Mouse (Mus musculus): Measurements from ENCODE around the gene Krt76. TPM values are rescaled to one million over a fixed set of nuclear protein-coding genes. Genes with fewer than 3 reads are reported as not detected.

Gene Krt76
- polyA plus RNA-seq, 1 experiment from 2014 or later = 1.9 TPM

GRCm38 (mm10) chr15:101873231-101873630, 19.5 kb downstream of the Krt76 start:
- no peak overlapping the region for H3K4me2 ChIP-seq (replicated peaks; ENCODE audit: low read depth)
- WGBS = 64% methylated on average over 4 of the region's 4 CpGs
- H3K9me3 ChIP-seq (ENCODE audit: control insufficient read depth, low read length) = no peaks in the 10 kb centered on the region
- TF ChIP-seq CTCF (IDR thresholded peaks at IDR 0.05; ENCODE audit: low read depth) = no peak
- TF ChIP-seq EP300 (optimal IDR thresholded peaks at IDR 0.05) = no peak
- no peaks in the 10 kb centered on the region for H3K36me3 ChIP-seq (ENCODE audit: control insufficient read depth, insufficient read depth, low read length)
- no peak overlapping the region for H3K4me3 ChIP-seq (ENCODE audit: low read depth, low read length)
- H3K27ac ChIP-seq (replicated peaks) = no peak overlapping the region
- no peaks in the 10 kb centered on the region for H3K4me1 ChIP-seq (replicated peaks; ENCODE audit: control insufficient read depth, insufficient read depth)
- H3K9ac ChIP-seq (ENCODE audit: low read length) = no peak overlapping the region
- no peaks in the 10 kb centered on the region; the same call in 1 of the 2 replicates for H3K27me3 ChIP-seq (ENCODE audit: control insufficient read depth, insufficient read depth, low read length)
- ATAC-seq (ENCODE audit: low FRiP score, low TSS enrichment) (no peak), DNase-seq (ENCODE audit: low spot score) (no peak)

- H3K27ac ChIP-seq (replicated peaks) = no peak within 1 kb of the TSS
- ATAC-seq (ENCODE audit: low FRiP score, low TSS enrichment) (no peak), DNase-seq (ENCODE audit: low spot score) (no peak)
- 31% methylated on average over 6 of the region's 6 CpGs for WGBS
- H3K36me3 ChIP-seq (ENCODE audit: control insufficient read depth, insufficient read depth, low read length) = no peaks in the 10 kb centered on the region
- no peaks in the 10 kb centered on the region for H3K4me1 ChIP-seq (replicated peaks; ENCODE audit: control insufficient read depth, insufficient read depth)
- no peak within 1 kb of the TSS for H3K4me2 ChIP-seq (replicated peaks; ENCODE audit: low read depth)
- no peaks in the 10 kb centered on the region; the same call in 1 of the 2 replicates for H3K27me3 ChIP-seq (ENCODE audit: control insufficient read depth, insufficient read depth, low read length)
- H3K9me3 ChIP-seq (ENCODE audit: control insufficient read depth, low read length) = no peaks in the 10 kb centered on the region
- TF ChIP-seq EP300 (optimal IDR thresholded peaks at IDR 0.05) (no peak), CTCF (IDR thresholded peaks at IDR 0.05; ENCODE audit: low read depth) (no peak)
- no peak within 1 kb of the TSS for H3K4me3 ChIP-seq (ENCODE audit: low read depth, low read length)
- H3K9ac ChIP-seq (ENCODE audit: low read length) = no peak within 1 kb of the TSS
Measured at GRCm38 (mm10) chr15:101869431-101869830, 23.3 kb downstream of the Krt76 start, which contains the start of gene Krt77. Krt77 (minus strand) TSS chr15:101869705.

GRCm38 (mm10) chr15:101866754-101867153, 26.0 kb downstream of the Krt76 start:
- H3K9me3 ChIP-seq (ENCODE audit: control insufficient read depth, low read length) = no peaks in the 10 kb centered on the region
- H3K27ac ChIP-seq (replicated peaks) = no peak overlapping the region
- DNase-seq (ENCODE audit: low spot score) (no peak), ATAC-seq (ENCODE audit: low FRiP score, low TSS enrichment) (no peak)
- no peaks in the 10 kb centered on the region for H3K36me3 ChIP-seq (ENCODE audit: control insufficient read depth, insufficient read depth, low read length)
- no peak overlapping the region for H3K4me2 ChIP-seq (replicated peaks; ENCODE audit: low read depth)
- TF ChIP-seq EP300 (optimal IDR thresholded peaks at IDR 0.05) = no peak
- TF ChIP-seq CTCF (IDR thresholded peaks at IDR 0.05; ENCODE audit: low read depth) = no peak
- H3K4me3 ChIP-seq (ENCODE audit: low read depth, low read length) = no peak overlapping the region
- 77% methylated on average over 7 of the region's 7 CpGs for WGBS
- no peaks in the 10 kb centered on the region for H3K4me1 ChIP-seq (replicated peaks; ENCODE audit: control insufficient read depth, insufficient read depth)
- no peak overlapping the region for H3K9ac ChIP-seq (ENCODE audit: low read length)
- no peaks in the 10 kb centered on the region; the same call in 1 of the 2 replicates for H3K27me3 ChIP-seq (ENCODE audit: control insufficient read depth, insufficient read depth, low read length)

- Histone ChIP-seq H3K9ac (ENCODE audit: low read length) (peak overlapping the region; percentile 59; the same call in 1 of the 2 replicates), H3K27me3 (ENCODE audit: control insufficient read depth, insufficient read depth, low read length) (no peaks in the 10 kb centered on the region), H3K4me3 (ENCODE audit: low read depth, low read length) (peak overlapping the region; percentile 34; the same call in 1 of the 2 replicates), H3K4me1 (replicated peaks; ENCODE audit: control insufficient read depth, insufficient read depth) (no peaks in the 10 kb centered on the region), H3K36me3 (ENCODE audit: control insufficient read depth, insufficient read depth, low read length) (no peaks in the 10 kb centered on the region), H3K9me3 (ENCODE audit: control insufficient read depth, low read length) (no peaks in the 10 kb centered on the region), H3K27ac (replicated peaks) (no peak overlapping the region), H3K4me2 (replicated peaks; ENCODE audit: low read depth) (peak overlapping the region; percentile 70)
- no peak for ATAC-seq (ENCODE audit: low FRiP score, low TSS enrichment)
- no peak for TF ChIP-seq EP300 (optimal IDR thresholded peaks at IDR 0.05)
- peak; percentile 66 for TF ChIP-seq CTCF (IDR thresholded peaks at IDR 0.05; ENCODE audit: low read depth)
- peak; percentile 65 for DNase-seq (ENCODE audit: low spot score)
- 57% methylated on average over 13 of the region's 13 CpGs for WGBS
Measured at GRCm38 (mm10) chr15:101860421-101861130, 32.1 kb downstream of the Krt76 start.

- no peak for TF ChIP-seq EP300 (optimal IDR thresholded peaks at IDR 0.05)
- TF ChIP-seq CTCF (IDR thresholded peaks at IDR 0.05; ENCODE audit: low read depth) = peak; percentile 21; the same call in 1 of the 2 replicates
- H3K27ac ChIP-seq (replicated peaks) = peak overlapping the region; percentile 75
- peak overlapping the region; percentile 70 for H3K4me2 ChIP-seq (replicated peaks; ENCODE audit: low read depth)
- DNase-seq (ENCODE audit: low spot score) = peak; percentile 80
- WGBS = under 1% methylated on average over 31 of the region's 33 CpGs
- no peaks in the 10 kb centered on the region for H3K4me1 ChIP-seq (replicated peaks; ENCODE audit: control insufficient read depth, insufficient read depth)
- ATAC-seq (ENCODE audit: low FRiP score, low TSS enrichment) = peak; percentile 28; the same call in 1 of the 2 replicates
- H3K9me3 ChIP-seq (ENCODE audit: control insufficient read depth, low read length) = no peaks in the 10 kb centered on the region
- no peaks in the 10 kb centered on the region for H3K36me3 ChIP-seq (ENCODE audit: control insufficient read depth, insufficient read depth, low read length)
- no peaks in the 10 kb centered on the region for H3K27me3 ChIP-seq (ENCODE audit: control insufficient read depth, insufficient read depth, low read length)
- peak overlapping the region; percentile 34 for H3K4me3 ChIP-seq (ENCODE audit: low read depth, low read length)
- H3K9ac ChIP-seq (ENCODE audit: low read length) = peak overlapping the region; percentile 59
Measured at GRCm38 (mm10) chr15:101859735-101860170, 33.0 kb downstream of the Krt76 start.

Data from stomach, postnatal 0 days (tissue).